Mouse (Mus musculus): Measurements from ENCODE around the gene Cysltr2. TPM values are rescaled to one million over a fixed set of nuclear protein-coding genes. Genes with fewer than 3 reads are reported as not detected.

The Cysltr2 gene
- polyA plus RNA-seq, 1 experiment from 2014 or later, result not detected

- no peaks in the 10 kb centered on the region for H3K9me3 ChIP-seq
- no peak overlapping the region for H3K4me2 ChIP-seq
- no peak overlapping the region for H3K9ac ChIP-seq
- no peaks in the 10 kb centered on the region for H3K36me3 ChIP-seq (replicated peaks)
- H3K4me1 ChIP-seq, result no peaks in the 10 kb centered on the region
- H3K4me3 ChIP-seq (replicated peaks), result no peak overlapping the region
- 85% methylated on average over 9 of the region's 9 CpGs for WGBS
- H3K27me3 ChIP-seq, result no peaks in the 10 kb centered on the region
- no peak overlapping the region for H3K27ac ChIP-seq
- ATAC-seq (ENCODE audit: low FRiP score), result no peak
Measured at GRCm38 (mm10) chr14:73045199-73045928, 3.5 kb downstream of the Cysltr2 start.

GRCm38 (mm10) chr14:73041689-73042088 lies 7.2 kb downstream of the Cysltr2 start:
- no peak for ATAC-seq (ENCODE audit: low FRiP score)
- H3K36me3 ChIP-seq (replicated peaks), result no peaks in the 10 kb centered on the region
- no peak overlapping the region for H3K4me3 ChIP-seq (replicated peaks)
- no peaks in the 10 kb centered on the region for H3K4me1 ChIP-seq
- no peaks in the 10 kb centered on the region for H3K27me3 ChIP-seq
- H3K9ac ChIP-seq, result no peak overlapping the region
- 81% methylated on average over 2 of the region's 2 CpGs for WGBS
- H3K9me3 ChIP-seq, result no peaks in the 10 kb centered on the region
- H3K27ac ChIP-seq, result no peak overlapping the region
- H3K4me2 ChIP-seq, result no peak overlapping the region

- Histone ChIP-seq H3K4me1 (no peaks in the 10 kb centered on the region), H3K27me3 (no peaks in the 10 kb centered on the region), H3K4me2 (no peak overlapping the region), H3K4me3 (replicated peaks) (no peak overlapping the region), H3K36me3 (replicated peaks) (no peaks in the 10 kb centered on the region), H3K9me3 (no peaks in the 10 kb centered on the region), H3K27ac (no peak overlapping the region), H3K9ac (no peak overlapping the region)
- WGBS, result 45% methylated on average over 3 of the region's 3 CpGs
- no peak for ATAC-seq (ENCODE audit: low FRiP score)
Measured at GRCm38 (mm10) chr14:73033290-73033689, 15.6 kb downstream of the Cysltr2 start.

- WGBS, result 86% methylated on average over 3 of the region's 3 CpGs
- no peak overlapping the region for H3K4me2 ChIP-seq
- ATAC-seq (ENCODE audit: low FRiP score), result no peak
- no peak overlapping the region for H3K4me3 ChIP-seq (replicated peaks)
- H3K27me3 ChIP-seq, result no peaks in the 10 kb centered on the region
- H3K4me1 ChIP-seq, result no peaks in the 10 kb centered on the region
- no peaks in the 10 kb centered on the region for H3K9me3 ChIP-seq
- H3K9ac ChIP-seq, result no peak overlapping the region
- no peak overlapping the region for H3K27ac ChIP-seq
- H3K36me3 ChIP-seq (replicated peaks), result no peaks in the 10 kb centered on the region
Measured at GRCm38 (mm10) chr14:73031218-73031617, 17.7 kb downstream of the Cysltr2 start.

- no peak overlapping the region for H3K9ac ChIP-seq
- H3K4me2 ChIP-seq, result no peak overlapping the region
- ATAC-seq (ENCODE audit: low FRiP score), result no peak
- no peak overlapping the region for H3K27ac ChIP-seq
- H3K9me3 ChIP-seq, result no peaks in the 10 kb centered on the region
- no peaks in the 10 kb centered on the region for H3K36me3 ChIP-seq (replicated peaks)
- 97% methylated on average over 3 of the region's 3 CpGs for WGBS
- H3K27me3 ChIP-seq, result no peaks in the 10 kb centered on the region
- no peak overlapping the region for H3K4me3 ChIP-seq (replicated peaks)
- H3K4me1 ChIP-seq, result no peaks in the 10 kb centered on the region
Measured at GRCm38 (mm10) chr14:73017272-73017671, 31.6 kb downstream of the Cysltr2 start.

- Histone ChIP-seq H3K4me3 (replicated peaks) (no peak overlapping the region), H3K36me3 (replicated peaks) (no peaks in the 10 kb centered on the region), H3K4me2 (no peak overlapping the region), H3K9ac (no peak overlapping the region), H3K9me3 (no peaks in the 10 kb centered on the region), H3K27ac (no peak overlapping the region), H3K4me1 (no peaks in the 10 kb centered on the region), H3K27me3 (no peaks in the 10 kb centered on the region)
- WGBS, result 84% methylated on average over 6 of the region's 6 CpGs
- ATAC-seq (ENCODE audit: low FRiP score), result no peak
Measured at GRCm38 (mm10) chr14:73015386-73015785, 33.5 kb downstream of the Cysltr2 start.

- Histone ChIP-seq H3K9me3 (no peaks in the 10 kb centered on the region), H3K27ac (no peak overlapping the region), H3K4me2 (no peak overlapping the region)
Measured at GRCm38 (mm10) chr14:73013723-73014544, 35.0 kb downstream of the Cysltr2 start.

GRCm38 (mm10) chr14:73001814-73002213 lies 47.1 kb downstream of the Cysltr2 start:
- Histone ChIP-seq H3K4me3 (replicated peaks) (no peak overlapping the region), H3K4me1 (peaks cover 4% of the 10 kb centered on the region), H3K4me2 (no peak overlapping the region), H3K9ac (no peak overlapping the region), H3K27ac (no peak overlapping the region), H3K27me3 (no peaks in the 10 kb centered on the region), H3K36me3 (replicated peaks) (no peaks in the 10 kb centered on the region), H3K9me3 (no peaks in the 10 kb centered on the region)
- ATAC-seq (ENCODE audit: low FRiP score), result no peak
- 91% methylated on average over 4 of the region's 4 CpGs for WGBS

More at GRCm38 (mm10) chr14:73013723-73014544, 35.0 kb downstream of the Cysltr2 start:
- no peaks in the 10 kb centered on the region for H3K36me3 ChIP-seq (replicated peaks)
- no peaks in the 10 kb centered on the region for H3K4me1 ChIP-seq
- no peak overlapping the region for H3K9ac ChIP-seq
- no peak for ATAC-seq (ENCODE audit: low FRiP score)
- H3K27me3 ChIP-seq, result no peaks in the 10 kb centered on the region
- 72% methylated on average over 9 of the region's 9 CpGs for WGBS
- H3K4me3 ChIP-seq (replicated peaks), result no peak overlapping the region

- Histone ChIP-seq H3K36me3 (replicated peaks) (no peaks in the 10 kb centered on the region), H3K4me2 (no peak overlapping the region), H3K4me3 (replicated peaks) (no peak overlapping the region), H3K4me1 (peaks cover 4% of the 10 kb centered on the region), H3K27ac (no peak overlapping the region), H3K9me3 (no peaks in the 10 kb centered on the region), H3K9ac (no peak overlapping the region), H3K27me3 (no peaks in the 10 kb centered on the region)
- WGBS, result 59% methylated on average over 10 of the region's 10 CpGs
- ATAC-seq (ENCODE audit: low FRiP score), result no peak
Measured at GRCm38 (mm10) chr14:73000325-73000724, 48.6 kb downstream of the Cysltr2 start.

GRCm38 (mm10) chr14:72998111-72998510 lies 50.8 kb downstream of the Cysltr2 start:
- peak; percentile 58; the same call in 1 of the 2 replicates for ATAC-seq (ENCODE audit: low FRiP score)
- no peak overlapping the region for H3K27ac ChIP-seq
- no peaks in the 10 kb centered on the region for H3K36me3 ChIP-seq (replicated peaks)
- peaks cover 4% of the 10 kb centered on the region for H3K4me1 ChIP-seq
- H3K4me2 ChIP-seq, result no peak overlapping the region
- 33% methylated on average over 6 of the region's 6 CpGs for WGBS
- no peaks in the 10 kb centered on the region for H3K9me3 ChIP-seq
- H3K27me3 ChIP-seq, result no peaks in the 10 kb centered on the region
- no peak overlapping the region for H3K9ac ChIP-seq
- no peak overlapping the region for H3K4me3 ChIP-seq (replicated peaks)

- no peak overlapping the region for H3K4me2 ChIP-seq
- H3K9me3 ChIP-seq, result no peaks in the 10 kb centered on the region
- no peak for ATAC-seq (ENCODE audit: low FRiP score)
- WGBS, result 87% methylated on average over 2 of the region's 2 CpGs
- no peaks in the 10 kb centered on the region for H3K4me1 ChIP-seq
- no peak overlapping the region for H3K9ac ChIP-seq
- H3K27ac ChIP-seq, result no peak overlapping the region
- H3K36me3 ChIP-seq (replicated peaks), result no peaks in the 10 kb centered on the region
- H3K4me3 ChIP-seq (replicated peaks), result no peak overlapping the region
- H3K27me3 ChIP-seq, result no peaks in the 10 kb centered on the region
Measured at GRCm38 (mm10) chr14:72986044-72986443, 62.9 kb downstream of the Cysltr2 start.

- 91% methylated on average over 5 of the region's 5 CpGs for WGBS
- Histone ChIP-seq H3K9me3 (no peaks in the 10 kb centered on the region), H3K27ac (no peak overlapping the region), H3K4me2 (no peak overlapping the region), H3K27me3 (no peaks in the 10 kb centered on the region), H3K4me1 (no peaks in the 10 kb centered on the region), H3K4me3 (replicated peaks) (no peak overlapping the region), H3K9ac (no peak overlapping the region), H3K36me3 (replicated peaks) (no peaks in the 10 kb centered on the region)
- ATAC-seq (ENCODE audit: low FRiP score), result no peak
Measured at GRCm38 (mm10) chr14:72985113-72985512, 63.8 kb downstream of the Cysltr2 start.

Measured in forebrain, embryonic 12.5 days (tissue).